Mouse (Mus musculus): ENCODE results near the gene BC107364.
"Not testable (repeated sequence)": the region's sequence is repeated elsewhere in the genome, so short reads cannot be mapped to it uniquely, and the experiment has no call there.

The BC107364 gene

DNA sequence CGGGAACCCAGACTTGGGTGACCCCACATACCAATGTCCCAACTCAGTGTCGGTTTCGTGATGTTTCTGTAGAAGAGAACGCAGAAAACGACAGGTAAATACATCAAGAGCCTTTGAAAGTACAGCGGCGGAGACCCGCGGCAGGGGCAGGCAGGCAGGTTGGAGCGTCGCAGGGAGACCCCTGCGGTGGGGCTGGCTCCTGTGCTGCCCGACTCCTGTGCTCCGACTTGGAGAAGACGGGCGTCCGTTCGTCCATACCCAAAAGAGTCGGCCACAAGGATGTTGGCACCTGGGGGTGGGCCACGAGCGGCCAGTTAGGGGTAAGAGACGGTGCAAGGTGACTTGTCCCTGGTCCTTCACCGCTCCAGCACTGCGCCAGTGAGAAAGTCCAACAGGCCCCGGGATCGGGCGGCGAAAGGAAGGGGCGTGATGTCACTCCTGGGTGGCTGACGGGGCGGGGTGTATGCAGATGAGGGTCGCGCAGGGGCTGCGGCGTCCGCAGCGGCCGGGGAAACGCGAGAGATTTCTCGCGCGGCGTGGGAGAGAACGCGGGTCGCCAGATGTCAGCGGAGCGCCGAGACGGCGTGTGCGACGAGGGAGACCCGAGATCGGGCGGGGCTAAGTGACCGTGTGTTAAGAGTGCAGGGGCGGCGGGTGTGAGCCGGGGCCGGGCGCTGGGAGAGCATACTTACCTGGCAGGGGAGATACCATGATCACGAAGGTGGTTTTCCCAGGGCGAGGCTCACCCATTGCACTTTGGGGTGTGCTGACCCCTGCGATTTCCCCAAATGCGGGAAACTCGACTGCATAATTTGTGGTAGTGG lies 2.1 kb downstream of the BC107364 start:
- DNase-seq, result not testable (repeated sequence)

DNA sequence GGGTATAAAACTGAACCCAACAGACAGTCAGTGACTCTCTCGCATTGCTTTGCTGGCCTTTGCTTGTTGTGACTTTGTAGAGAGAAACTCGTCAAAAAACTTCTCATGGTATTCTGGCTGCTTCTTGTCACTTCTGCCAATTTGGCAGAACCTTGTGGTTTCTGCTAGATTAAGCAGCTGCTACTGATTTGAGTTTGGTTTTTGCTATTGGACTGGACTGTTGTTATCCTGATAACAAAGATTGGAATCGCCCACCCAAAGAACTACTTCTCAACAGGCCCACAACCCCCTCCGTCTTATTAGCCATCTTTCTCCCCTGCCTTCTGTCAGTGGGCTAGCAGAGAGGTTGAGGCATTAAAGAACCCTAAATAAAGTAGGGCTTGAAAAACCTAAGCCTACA lies 6.7 kb downstream of the BC107364 start:
- DNase-seq, result no peak

DNA sequence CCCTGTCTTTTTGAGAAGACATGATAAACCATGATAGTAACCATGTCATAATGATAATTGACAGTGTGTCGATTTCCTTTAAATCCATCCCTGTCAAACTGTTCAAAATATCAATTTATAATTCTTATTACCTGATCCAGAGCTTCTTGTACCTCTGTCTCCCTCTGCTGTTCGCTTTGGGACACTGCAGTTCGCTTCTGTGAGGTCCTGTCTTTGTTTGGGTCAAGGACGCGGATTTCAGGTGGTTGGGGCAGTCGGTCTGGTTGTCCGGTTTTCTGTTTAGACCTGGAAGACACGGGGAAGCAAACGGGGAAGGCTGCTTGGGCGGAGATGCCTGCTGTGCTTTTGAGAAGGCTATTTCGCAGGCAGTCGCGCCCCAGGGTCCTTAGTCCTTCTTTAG lies 11.5 kb downstream of the BC107364 start:
- DNase-seq, result peak; percentile 95

DNA sequence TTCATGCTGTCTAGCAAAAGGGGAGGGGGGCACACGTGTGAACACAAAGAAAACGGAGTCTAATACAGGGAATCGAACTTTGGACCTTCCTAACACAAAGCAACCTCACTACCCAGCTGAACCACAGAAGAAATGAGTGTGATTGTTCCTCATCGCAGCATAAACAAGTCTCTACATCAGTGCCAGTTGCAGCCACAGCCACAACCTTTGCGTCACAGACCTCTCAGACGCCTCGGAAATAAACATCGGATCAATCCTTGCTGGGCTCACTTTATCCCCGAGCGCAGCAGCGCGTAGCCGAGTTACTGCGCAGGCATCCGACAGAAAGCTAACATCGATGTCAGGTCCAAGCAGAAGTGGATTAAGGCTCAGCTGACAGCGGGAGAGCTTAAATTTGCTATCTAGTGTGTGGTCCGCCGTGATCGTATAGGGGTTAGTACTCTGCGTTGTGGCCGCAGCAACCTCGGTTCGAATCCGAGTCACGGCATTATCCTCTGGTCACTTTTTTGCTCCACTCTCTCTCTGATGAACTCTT lies 16.5 kb downstream of the BC107364 start:
- DNase-seq, result peak; percentile 36

DNA sequence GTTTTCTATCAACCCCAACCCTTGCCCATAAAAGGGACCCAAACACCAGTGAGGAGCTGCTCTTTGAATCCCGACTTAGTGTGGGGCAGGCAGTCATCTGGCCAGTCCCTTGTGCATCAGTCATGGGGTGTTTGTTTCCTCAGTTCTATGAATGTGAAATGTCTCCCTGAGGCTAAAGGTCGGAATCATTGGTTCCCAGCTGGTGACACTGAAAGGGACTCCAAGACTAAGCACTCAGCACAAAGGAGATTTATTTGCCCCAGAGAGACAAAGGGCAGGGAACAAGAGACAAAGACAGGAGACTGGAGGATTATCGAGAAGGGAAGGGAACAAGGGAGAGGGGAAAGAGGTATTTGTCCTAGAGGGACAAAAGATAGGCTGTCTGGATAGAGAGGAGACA lies 19.9 kb downstream of the BC107364 start:
- DNase-seq, result peak; percentile 50

DNA sequence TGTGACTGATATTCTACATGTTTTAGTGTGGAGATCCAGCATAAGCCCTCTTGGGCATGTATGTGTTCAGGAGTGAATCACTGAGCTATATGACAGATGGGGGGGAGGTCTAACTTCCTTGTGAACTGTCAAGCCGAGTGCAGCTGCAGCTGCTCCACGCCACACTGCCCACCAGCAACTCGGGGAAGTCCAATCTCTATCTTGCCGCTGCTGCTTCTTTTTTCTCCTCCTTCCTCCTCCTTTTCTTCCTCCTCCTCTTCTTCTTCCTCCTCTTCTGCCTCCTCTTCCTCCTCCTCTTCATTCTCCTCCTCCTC lies 22.3 kb downstream of the BC107364 start:
- DNase-seq, result peak; percentile 60

DNA sequence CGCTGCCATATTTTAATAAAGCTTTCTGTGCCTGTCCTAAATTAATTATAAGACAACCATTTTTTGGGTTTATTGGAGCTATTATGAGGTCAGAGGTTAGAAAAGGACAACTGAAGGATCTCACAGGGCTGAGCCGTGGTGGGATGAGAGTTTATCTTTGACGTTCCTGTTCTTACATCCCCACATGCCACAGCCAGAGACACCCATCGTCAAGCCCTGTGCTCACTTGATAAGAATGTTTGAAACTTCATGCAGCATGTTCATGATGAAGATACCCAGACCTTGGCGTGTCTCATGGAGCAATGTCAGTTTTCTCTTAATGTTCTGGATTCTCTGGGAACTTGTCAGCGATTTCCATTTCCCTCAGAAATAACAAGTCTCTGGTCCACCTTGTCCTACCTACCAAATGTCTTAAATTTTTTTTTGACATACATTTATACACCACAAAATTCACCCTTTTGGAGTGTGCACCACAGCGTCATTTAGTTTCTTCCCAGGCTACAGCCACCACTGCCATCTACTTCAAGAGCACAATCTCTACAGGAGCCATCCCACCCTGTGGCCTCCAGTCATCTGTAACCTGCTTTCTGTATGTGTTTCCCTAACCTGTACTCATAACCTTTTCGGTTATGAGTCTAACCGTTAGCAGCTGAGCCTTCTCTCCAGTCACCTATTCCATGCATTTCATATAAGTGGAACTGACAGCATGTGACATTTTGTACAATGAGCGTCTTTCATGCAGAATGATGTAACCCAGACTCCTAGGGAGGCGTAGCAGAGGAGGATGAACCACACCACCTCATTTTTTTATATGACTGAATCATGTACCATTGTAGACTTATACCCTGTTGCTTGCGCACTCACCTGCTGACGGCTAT lies 22.9 kb downstream of the BC107364 start:
- peak; percentile 55 for DNase-seq

DNA sequence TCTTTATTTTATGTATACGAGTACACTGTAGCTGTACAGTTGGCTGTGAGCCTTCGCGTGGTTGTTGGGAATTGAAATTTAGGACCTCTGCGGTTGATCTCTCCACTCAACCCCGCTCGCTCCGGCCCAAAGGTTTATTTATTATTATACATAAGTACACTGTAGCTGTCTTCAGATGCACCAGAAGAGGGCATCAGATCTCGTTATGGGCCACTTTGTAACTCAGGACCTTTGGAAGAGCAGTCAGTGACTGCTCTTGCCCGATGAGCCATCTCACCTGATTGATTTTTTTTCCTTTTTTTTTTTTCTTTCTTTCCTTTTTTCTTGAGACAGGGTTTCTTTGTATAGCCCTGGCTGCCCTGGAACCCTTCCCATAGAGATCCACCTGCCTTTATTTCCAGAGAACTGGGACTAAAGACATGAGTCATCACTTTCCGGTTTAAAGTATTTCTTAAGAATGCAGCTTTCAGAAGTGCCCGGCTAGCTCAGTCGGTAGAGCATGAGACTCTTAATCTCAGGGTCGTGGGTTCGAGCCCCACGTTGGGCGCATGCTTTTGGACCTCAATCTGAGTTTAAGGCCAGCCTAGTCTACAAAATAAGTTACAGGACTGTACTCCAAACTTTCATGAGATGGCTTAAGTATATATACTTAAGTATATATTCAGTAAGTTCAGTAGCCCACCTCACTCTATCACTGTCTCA lies 24.2 kb downstream of the BC107364 start:
- peak; percentile 81 for DNase-seq

DNA sequence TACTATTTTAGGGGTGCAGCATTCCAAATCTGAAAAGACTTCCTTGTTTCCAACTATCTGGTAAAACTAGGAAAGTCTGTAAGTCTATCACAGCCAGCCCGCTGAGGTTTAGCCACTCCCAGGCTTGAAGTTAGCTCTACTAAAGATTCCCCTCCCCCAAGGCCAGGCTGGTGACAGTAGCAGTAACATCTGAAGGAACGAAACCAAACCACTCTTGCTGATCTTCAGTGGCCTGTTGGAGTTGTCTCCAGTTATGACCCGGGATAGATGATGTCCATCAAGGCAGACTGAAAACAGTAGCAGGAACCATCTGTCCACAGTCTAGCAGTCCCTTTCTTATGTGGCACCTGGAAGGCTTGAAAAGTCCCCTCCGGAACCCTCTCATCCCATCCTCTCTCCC lies 24.8 kb downstream of the BC107364 start:
- peak; percentile 71 for DNase-seq

DNA sequence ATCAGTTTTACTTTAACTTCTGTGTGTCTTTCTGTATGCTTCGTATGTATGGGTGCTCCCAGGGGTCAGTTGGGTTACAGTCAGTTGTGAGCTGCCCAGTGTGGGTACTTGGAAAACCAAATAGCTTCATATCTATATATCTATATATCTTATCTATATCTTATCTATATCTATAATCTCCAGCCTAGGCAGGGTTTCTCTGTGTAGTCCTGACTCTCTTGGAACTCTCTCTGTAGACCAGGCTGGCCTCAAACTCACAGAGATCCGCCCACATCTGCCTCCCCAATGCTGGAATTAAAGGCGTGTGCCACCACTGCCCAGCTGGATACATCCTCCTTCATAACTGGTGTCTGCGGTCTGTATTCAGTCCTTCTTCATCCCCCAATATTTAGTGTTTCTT lies 25.8 kb downstream of the BC107364 start:
- peak; percentile 71 for DNase-seq

DNA sequence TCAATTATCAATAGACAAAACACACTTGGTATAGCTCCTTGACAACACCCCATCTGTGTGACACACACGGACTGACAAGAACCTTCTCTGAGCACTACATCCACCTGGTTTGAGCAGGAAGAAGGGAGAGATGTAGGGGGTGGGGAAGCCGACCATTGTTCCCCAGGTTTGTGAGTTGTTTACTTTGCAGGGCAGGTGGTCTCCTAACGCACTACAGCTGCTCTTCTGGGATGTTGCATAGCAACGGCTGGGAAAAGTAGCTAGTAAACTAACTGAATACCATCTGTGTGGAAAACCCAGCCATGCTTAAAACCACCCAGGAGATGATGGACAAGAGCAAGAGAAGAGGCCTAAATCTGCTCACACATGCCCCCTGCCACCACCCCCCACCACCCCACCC lies 27.7 kb downstream of the BC107364 start:
- peak; percentile 46 for DNase-seq

DNA sequence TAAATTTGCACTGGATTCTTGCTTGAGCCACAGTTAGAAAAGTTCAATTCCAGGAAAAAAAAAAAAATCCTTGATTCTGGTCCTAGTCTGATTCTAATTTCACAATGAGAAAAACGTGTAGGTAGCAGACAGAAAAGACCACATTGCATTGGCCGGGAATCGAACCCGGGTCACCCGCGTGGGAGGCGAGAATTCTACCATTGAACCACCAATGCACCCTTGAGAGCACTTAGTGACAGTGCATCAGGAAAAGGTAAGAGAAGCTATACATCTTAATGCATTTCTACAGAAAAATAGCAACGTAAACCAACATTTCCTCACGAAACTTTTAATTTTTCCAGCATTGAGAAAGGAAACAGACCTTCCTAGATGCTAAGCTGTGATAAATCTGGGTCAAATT lies 28.2 kb downstream of the BC107364 start:
- peak; percentile 17 for DNase-seq

DNA sequence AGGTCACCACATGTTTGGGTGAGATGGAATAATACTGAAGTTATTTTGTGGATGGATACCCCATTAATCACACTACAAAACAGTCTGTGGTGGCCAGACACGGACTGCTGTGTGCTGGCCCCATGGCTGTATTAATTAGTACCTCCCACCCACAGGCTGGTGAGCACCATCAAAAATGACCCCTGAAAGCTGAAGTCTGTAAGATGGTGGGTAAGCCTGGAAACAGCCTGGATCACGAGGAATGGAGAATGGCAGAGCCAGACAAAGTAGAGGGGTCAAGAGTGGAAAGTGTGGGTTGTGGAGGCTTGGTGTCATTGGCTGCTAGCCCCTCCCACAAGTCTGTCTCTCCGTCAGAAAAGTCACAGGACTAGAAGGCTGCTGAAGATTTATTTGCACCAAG lies 31.3 kb downstream of the BC107364 start:
- no peak for DNase-seq

DNA sequence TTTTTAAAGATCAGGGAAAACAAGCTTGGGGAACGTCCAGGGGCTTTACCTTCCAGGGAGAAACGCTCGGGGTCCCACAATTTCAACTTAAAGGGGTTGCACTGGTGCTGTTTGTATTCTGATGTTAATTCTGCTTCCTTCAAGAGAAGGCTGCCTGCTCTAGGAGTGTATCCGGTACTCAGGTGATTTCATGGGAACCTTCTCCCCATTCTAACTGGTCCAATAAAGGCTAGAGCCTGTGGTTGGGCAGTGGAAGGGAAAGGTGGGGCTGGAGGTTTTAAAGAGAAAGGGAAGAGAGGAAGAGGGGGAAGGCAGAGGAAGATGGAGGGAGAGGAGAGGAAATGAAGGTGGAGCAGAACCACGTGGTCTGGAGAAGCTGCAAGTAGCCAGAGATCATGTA lies 33.2 kb downstream of the BC107364 start:
- not testable (repeated sequence) for DNase-seq

DNA sequence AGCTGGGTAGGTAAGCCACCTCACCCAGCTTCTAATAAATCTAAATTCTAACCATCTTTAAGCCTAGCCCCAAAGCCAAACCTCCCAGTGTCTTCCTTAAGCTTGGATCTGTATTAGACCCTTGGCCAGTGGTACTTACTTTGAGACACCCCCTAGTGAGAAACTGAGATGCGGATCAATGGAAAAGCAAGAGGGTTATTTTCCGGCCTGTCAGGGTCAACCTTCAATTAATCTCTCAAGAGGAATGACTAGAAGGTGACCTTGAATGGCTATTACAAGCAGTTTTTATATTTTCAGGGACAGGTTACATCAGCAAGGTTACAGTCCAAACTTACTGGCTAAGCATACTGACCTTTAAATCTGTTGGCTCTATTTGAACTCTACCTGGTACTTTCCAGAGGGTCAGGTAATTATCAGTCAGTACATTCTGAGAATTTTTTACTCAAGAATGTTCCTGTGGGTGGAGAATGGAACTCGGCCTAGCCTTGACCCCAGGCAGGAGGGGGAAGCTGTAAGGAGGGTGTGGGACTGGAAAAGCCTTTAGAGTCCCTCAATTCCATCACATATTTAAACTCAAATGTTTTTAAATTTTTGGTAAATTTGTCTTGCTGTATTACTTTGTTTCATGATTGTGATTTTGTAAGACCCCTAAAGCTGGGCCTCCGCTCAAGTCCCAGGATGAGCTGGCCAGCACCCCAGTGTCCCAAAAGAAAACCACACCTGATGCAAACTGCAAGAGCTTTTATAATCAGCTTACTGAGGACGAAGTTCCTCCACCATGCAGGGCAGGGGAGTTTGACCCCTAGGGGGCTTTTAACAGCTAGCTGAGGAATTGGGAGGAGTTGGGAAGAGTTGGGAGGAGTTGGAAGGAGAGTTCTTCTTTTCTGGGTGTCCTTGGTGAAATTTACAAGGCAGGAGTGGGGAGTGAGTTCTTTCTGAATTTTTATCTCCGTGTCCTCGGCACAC lies 34.0 kb downstream of the BC107364 start:
- peak; percentile 19 for DNase-seq

DNA sequence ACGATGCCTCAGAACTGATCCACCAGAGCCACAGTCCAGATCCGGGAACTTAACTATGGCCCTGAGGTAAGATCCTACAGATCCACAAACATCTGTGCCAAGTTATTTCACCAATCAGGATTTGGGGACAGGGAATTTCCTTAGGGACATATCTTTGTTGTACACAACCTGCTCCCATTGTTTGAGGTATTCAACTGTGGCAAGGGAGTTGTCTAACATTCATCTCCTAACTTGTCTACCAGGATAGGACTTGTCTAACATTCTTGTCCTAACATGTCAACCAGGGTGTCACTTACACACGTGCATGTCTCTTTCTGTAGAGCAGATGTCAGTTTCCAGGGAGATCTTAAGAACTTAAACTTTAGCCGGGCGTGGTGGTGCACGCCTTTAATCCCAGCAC lies 35.5 kb downstream of the BC107364 start:
- DNase-seq, result no peak

DNA sequence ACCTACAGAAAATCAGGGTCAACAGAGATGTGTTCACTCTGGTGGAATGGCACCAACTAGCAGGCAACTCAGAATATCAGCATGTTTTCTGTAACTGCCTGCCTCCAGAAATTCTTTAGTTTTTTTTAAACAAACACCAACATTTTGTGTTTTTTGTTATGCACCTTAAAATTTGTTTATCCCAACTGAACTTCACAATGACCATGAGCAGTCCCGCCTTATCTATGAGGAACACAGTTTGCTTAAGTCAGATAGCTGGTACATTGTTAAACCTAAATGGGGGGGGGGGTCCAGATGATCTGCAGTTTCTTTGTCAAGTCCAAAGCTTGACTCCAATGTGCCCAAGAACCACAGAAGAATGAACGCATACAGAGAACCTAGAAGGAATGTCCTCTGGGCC lies 36.0 kb downstream of the BC107364 start:
- DNase-seq, result no peak

DNA sequence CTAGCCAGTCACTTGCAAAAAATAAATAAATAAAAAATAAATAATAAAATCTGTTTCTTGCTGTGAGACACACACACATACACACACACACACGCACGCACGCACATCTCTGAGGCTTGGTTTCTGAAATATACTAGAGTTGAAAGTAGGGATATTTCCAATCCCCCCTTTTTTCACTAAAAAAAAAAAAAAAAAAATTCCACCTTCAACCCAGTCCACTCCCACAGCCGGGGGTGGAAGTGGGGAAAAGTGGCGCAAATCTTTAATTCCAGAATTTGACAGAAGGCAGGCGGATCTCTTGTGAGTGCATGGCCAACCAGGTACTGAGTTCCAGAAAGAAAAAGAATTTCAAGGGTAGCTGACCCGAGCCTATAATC lies 37.2 kb downstream of the BC107364 start:
- no peak for DNase-seq

DNA sequence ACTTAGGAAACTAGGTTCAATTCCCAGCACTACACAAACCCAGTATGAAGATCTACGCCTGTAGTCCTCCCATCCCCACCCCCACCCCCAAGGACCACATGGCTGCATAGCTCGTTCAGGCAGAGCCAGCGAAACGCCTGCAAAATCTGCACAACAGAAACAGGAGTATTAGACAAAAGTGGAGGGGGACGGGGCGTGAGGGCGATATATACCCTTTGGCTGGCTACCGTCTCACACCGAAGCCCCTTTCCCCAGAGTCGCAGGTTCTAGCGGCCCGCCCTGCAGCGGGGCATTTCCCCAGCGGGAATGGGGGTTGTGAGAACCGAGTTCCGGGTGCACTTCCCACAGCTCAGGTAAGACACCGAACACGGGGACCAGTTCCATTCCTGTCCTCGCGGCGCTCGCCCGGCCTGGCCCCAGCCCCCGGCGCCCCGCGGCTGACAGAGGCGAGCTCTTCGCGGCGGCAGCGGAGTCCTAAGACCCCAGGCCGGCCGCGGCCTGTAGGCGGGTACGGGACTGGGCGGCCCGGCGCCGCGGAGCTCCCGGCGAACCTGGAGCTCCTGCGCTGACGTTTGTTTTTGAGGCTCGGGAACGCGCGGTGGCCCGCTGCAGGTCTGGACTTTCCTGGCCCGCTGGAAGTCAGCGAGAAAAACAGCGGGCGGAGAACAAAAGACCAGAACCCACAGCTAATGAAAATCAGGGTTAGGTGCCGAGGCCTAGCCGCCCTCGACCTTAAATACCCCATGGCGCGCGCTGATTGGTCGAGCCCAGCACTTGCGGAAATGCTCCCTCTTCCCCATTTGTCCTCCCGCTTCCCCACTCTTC lies 37.8 kb downstream of the BC107364 start:
- DNase-seq, result peak; percentile 97

DNA sequence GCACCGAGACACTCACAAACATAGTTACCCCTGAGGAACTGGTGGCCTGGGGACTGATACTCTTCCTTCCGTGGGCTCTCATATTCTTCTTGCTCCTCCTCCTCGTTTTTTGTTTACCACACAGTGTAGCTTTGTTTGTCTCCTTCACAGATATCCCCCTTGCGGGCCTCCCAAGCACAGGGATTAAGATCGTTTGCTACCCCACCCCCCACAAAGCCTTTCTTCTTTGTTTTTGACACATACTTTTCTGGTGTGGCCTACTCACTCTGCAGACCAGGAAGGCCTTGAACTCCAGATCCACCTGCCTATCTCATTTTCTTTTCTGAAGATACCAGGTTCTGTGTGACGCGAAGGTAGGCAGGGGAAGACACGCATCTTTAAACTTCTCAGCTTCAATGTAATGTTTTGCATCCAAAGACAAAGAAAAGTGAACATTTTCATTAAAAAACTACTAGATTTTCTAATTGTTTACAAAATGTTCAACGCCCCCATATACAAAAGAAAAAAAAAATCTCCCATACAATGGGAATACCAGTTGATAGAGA lies 38.5 kb downstream of the BC107364 start:
- DNase-seq, result no peak

DNA sequence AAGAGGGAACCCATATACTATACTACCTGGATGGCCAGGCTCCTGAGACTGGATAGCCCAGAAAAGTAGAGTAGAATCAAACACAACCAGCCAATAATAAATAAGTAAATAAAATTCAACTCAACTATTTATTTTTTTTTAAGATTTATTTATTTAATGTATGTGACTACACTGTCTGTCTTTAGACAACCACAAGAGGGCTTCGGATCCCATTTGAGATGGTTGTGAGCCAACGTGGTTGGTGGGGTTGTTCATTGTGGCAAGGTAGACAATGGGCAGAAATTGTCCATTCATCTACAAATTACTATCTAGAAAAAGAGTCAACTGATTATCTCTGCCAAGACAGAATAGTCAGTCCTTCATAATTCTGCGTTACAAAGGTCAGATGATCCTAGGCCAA lies 40.3 kb downstream of the BC107364 start:
- no peak for DNase-seq
